Mouse (Mus musculus): ENCODE results near the gene Zfp943.
A peak's percentile ranks its signal among the peaks of the same experiment; 100 is the strongest.

Zfp943 gene

GRCm38 (mm10) chr17:21962107-21962907 is at the start of gene Zfp943, which contains the start of gene Zfp942:
Gene Zfp943 (plus strand): TSS chr17:21962552.
Gene Zfp942 (minus strand): TSS chr17:21962464.
- peak; percentile 72 to 73 for DNase-seq (ENCODE audit: low spot score in 2 of 2)

GRCm38 (mm10) chr17:21963302-21963701 is 950 bp downstream of the Zfp943 start:
- DNase-seq (ENCODE audit: low spot score in 2 of 2) = no peak

- peak in 1 of 2 experiments; percentile 8 for DNase-seq (ENCODE audit: low spot score in 2 of 2)
Measured at GRCm38 (mm10) chr17:22035594-22035993, 73.2 kb downstream of the Zfp943 start.

GRCm38 (mm10) chr17:22049403-22049802 is 87.1 kb downstream of the Zfp943 start:
- no peak for DNase-seq (ENCODE audit: low spot score in 2 of 2)

GRCm38 (mm10) chr17:22053211-22053610 is 90.9 kb downstream of the Zfp943 start:
- DNase-seq (ENCODE audit: low spot score in 2 of 2) = no peak

GRCm38 (mm10) chr17:22081031-22081631 is 118.8 kb downstream of the Zfp943 start:
- peak; percentile 22 to 30 for DNase-seq (ENCODE audit: low spot score in 2 of 2)

GRCm38 (mm10) chr17:22083224-22083623 is 120.9 kb downstream of the Zfp943 start:
- DNase-seq (ENCODE audit: low spot score in 2 of 2) = peak in 1 of 2 experiments; percentile 12

GRCm38 (mm10) chr17:22118770-22119169 is 156.4 kb downstream of the Zfp943 start:
- DNase-seq (ENCODE audit: low spot score in 2 of 2) = no peak

All from urinary bladder, postnatal 36 days (tissue).